Mouse (Mus musculus): Measurements from ENCODE around the gene Gm3194. TPM values are rescaled to one million over a fixed set of nuclear protein-coding genes. Genes with fewer than 3 reads are reported as not detected.
"Not testable (repeated sequence)": the region's sequence is repeated elsewhere in the genome, so short reads cannot be mapped to it uniquely, and the experiment has no call there.

Gm3194 gene
- polyA plus RNA-seq (2012; rRNA removed) = not detected in 2 replicates

GRCm38 (mm10) chr14:5455367-5455766 is at the start of gene Gm3194:
TSS of gene Gm3194 (minus strand) at chr14:5455467.
- H3K4me1 ChIP-seq (ENCODE audit: control insufficient read depth, insufficient read depth, insufficient read length, low read length); H3K4me3 ChIP-seq (ENCODE audit: low read depth, low read length); H3K27me3 ChIP-seq (ENCODE audit: control insufficient read depth, insufficient read depth, low read length); H3K36me3 ChIP-seq (ENCODE audit: control insufficient read depth, insufficient read depth, low read length); H3K27ac ChIP-seq (ENCODE audit: insufficient read depth, low read depth, low read length): not testable (repeated sequence)
- WGBS = no CpG with 5 or more reads among the region's 3 CpGs

- not testable (repeated sequence) for H3K36me3 ChIP-seq (ENCODE audit: control insufficient read depth, insufficient read depth, low read length); H3K27ac ChIP-seq (ENCODE audit: insufficient read depth, low read depth, low read length); H3K4me3 ChIP-seq (ENCODE audit: low read depth, low read length); H3K27me3 ChIP-seq (ENCODE audit: control insufficient read depth, insufficient read depth, low read length); H3K4me1 ChIP-seq (ENCODE audit: control insufficient read depth, insufficient read depth, insufficient read length, low read length)
- WGBS = no CpG with 5 or more reads among the region's 35 CpGs
These were observed 46.1 kb upstream of the Gm3194 start, which contains the start of gene Gm3488 for GRCm38 (mm10) chr14:5501374-5501773. TSS of gene Gm3488 (plus strand) at chr14:5501674.

GRCm38 (mm10) chr14:5483907-5484306 is 28.6 kb upstream of the Gm3194 start, which contains the start of gene Gm3187:
TSS of gene Gm3187 (plus strand) at chr14:5484207.
- not testable (repeated sequence) for H3K27ac ChIP-seq (ENCODE audit: insufficient read depth, low read depth, low read length)
- 77% methylated on average over 5 of the region's 5 CpGs for WGBS

GRCm38 (mm10) chr14:5477730-5478129 is 22.5 kb upstream of the Gm3194 start, which contains the start of gene Gm8246:
TSS of gene Gm8246 (minus strand) at chr14:5477830.
- no CpG with 5 or more reads among the region's 3 CpGs for WGBS
- not testable (repeated sequence) for H3K36me3 ChIP-seq (ENCODE audit: control insufficient read depth, insufficient read depth, low read length); H3K4me3 ChIP-seq (ENCODE audit: low read depth, low read length); H3K27ac ChIP-seq (ENCODE audit: insufficient read depth, low read depth, low read length); H3K4me1 ChIP-seq (ENCODE audit: control insufficient read depth, insufficient read depth, insufficient read length, low read length); H3K27me3 ChIP-seq (ENCODE audit: control insufficient read depth, insufficient read depth, low read length)

More at GRCm38 (mm10) chr14:5483907-5484306, 28.6 kb upstream of the Gm3194 start, which contains the start of gene Gm3187:
- not testable (repeated sequence) for H3K4me1 ChIP-seq (ENCODE audit: control insufficient read depth, insufficient read depth, insufficient read length, low read length); H3K36me3 ChIP-seq (ENCODE audit: control insufficient read depth, insufficient read depth, low read length); H3K4me3 ChIP-seq (ENCODE audit: low read depth, low read length); H3K27me3 ChIP-seq (ENCODE audit: control insufficient read depth, insufficient read depth, low read length)

GRCm38 (mm10) chr14:5460469-5460868 is 5.2 kb upstream of the Gm3194 start:
- H3K4me1 ChIP-seq (ENCODE audit: control insufficient read depth, insufficient read depth, insufficient read length, low read length); H3K27ac ChIP-seq (ENCODE audit: insufficient read depth, low read depth, low read length); H3K4me3 ChIP-seq (ENCODE audit: low read depth, low read length); H3K36me3 ChIP-seq (ENCODE audit: control insufficient read depth, insufficient read depth, low read length); H3K27me3 ChIP-seq (ENCODE audit: control insufficient read depth, insufficient read depth, low read length): not testable (repeated sequence)
- no CpG with 5 or more reads among the region's 19 CpGs for WGBS

- H3K36me3 ChIP-seq (ENCODE audit: control insufficient read depth, insufficient read depth, low read length); H3K27ac ChIP-seq (ENCODE audit: insufficient read depth, low read depth, low read length); H3K27me3 ChIP-seq (ENCODE audit: control insufficient read depth, insufficient read depth, low read length); H3K4me3 ChIP-seq (ENCODE audit: low read depth, low read length); H3K4me1 ChIP-seq (ENCODE audit: control insufficient read depth, insufficient read depth, insufficient read length, low read length): not testable (repeated sequence)
- WGBS = no CpG with 5 or more reads among the region's 37 CpGs
These were observed 66.3 kb downstream of the Gm3194 start, which contains the start of gene Gm3500 for GRCm38 (mm10) chr14:5388949-5389348. TSS of gene Gm3500 (minus strand) at chr14:5389049.

Other genes starting within 250 kb of the Gm3194 start
- not detected in 2 replicates for gene Gm3526, start 194.9 kb downstream of the Gm3194 start, polyA plus RNA-seq (2012; rRNA removed)
- gene Gm3542, start 120.5 kb downstream of the Gm3194 start, polyA plus RNA-seq (2012; rRNA removed) = not detected in 2 replicates
- gene Gm3500, start 66.4 kb downstream of the Gm3194 start, polyA plus RNA-seq (2012; rRNA removed) = not detected in 2 replicates
- not detected in 2 replicates for gene Gm8246, start 22.4 kb upstream of the Gm3194 start, polyA plus RNA-seq (2012; rRNA removed)
- gene Gm3187, start 28.7 kb upstream of the Gm3194 start, polyA plus RNA-seq (2012; rRNA removed) = not detected in 2 replicates
- not detected in 2 replicates for gene Gm3488, start 46.2 kb upstream of the Gm3194 start, polyA plus RNA-seq (2012; rRNA removed)
- not detected in 2 replicates for gene Gm3532, start 83.0 kb upstream of the Gm3194 start, polyA plus RNA-seq (2012; rRNA removed)
- gene Gm8265, start 177.6 kb upstream of the Gm3194 start, polyA plus RNA-seq (2012; rRNA removed) = not detected in 2 replicates
- gene Gm9603, start 232.0 kb upstream of the Gm3194 start, polyA plus RNA-seq (2012; rRNA removed) = not detected in 2 replicates